Mouse (Mus musculus) forebrain, embryonic 10.5 days (tissue): Measurements from ENCODE around the gene Pidd1. TPM values are rescaled to one million over a fixed set of nuclear protein-coding genes. Genes with fewer than 3 reads are reported as not detected.
A peak's percentile ranks its signal among the peaks of the same experiment; 100 is the strongest.
"Not testable (repeated sequence)": the region's sequence is repeated elsewhere in the genome, so short reads cannot be mapped to it uniquely, and the experiment has no call there.

Source experiments
- DNase-seq: peaks from one replicate; pipeline ENCODE4 v3.0.0-alpha.2; 2017; ENCODE audit warnings: low spot score; ENCODE audit errors: extremely low spot score
- H3K27ac ChIP-seq: fragments of 300-500 bp; sonication (generic); 2 replicates; pipeline ENCODE4 v1.5.1; 2016; ENCODE audit warnings: mild to moderate bottlenecking
- H3K27me3 ChIP-seq: fragments of 300-500 bp; sonication (generic); 2 replicates; pipeline ENCODE4 v1.6.1; 2016; ENCODE audit warnings: mild to moderate bottlenecking; ENCODE audit not compliant: poor library complexity, severe bottlenecking
- H3K36me3 ChIP-seq: fragments of 300-500 bp; sonication (generic); replicated peaks from 2 replicates; pipeline ENCODE4 v1.6.1; 2016; ENCODE audit warnings: mild to moderate bottlenecking, moderate library complexity
- H3K4me1 ChIP-seq: fragments of 300-500 bp; sonication (generic); 2 replicates; pipeline ENCODE4 v1.6.1; 2016
- H3K4me3 ChIP-seq: fragments of 300-500 bp; sonication (generic); 2 replicates; pipeline ENCODE4 v1.5.1; 2016; ENCODE audit warnings: mild to moderate bottlenecking, moderate library complexity
- H3K9me3 ChIP-seq: fragments of 300-500 bp; sonication (generic); 2 replicates; pipeline ENCODE4 v1.6.1; 2016; ENCODE audit warnings: mild to moderate bottlenecking, moderate library complexity
- WGBS: fragments of 180-500 bp; shearing (Covaris S2); methylation state at CpG from one replicate; pipeline ENCODE4 v1.1.7; 2016; 5-methylcytosine and 5-hydroxymethylcytosine counted together
- polyA plus RNA-seq: library from polyadenylated mRNA; unstranded; fragments of >200 nt; fragmentation: Nextera tagmentation; extraction: Ambion mirVana; gene quantifications from 2 replicates; pipeline ENCODE4 v1.2.1, GENCODE M21; 2016

The Pidd1 gene
- polyA plus RNA-seq, 1 experiment from 2014 or later = 26.4 TPM

DNA sequence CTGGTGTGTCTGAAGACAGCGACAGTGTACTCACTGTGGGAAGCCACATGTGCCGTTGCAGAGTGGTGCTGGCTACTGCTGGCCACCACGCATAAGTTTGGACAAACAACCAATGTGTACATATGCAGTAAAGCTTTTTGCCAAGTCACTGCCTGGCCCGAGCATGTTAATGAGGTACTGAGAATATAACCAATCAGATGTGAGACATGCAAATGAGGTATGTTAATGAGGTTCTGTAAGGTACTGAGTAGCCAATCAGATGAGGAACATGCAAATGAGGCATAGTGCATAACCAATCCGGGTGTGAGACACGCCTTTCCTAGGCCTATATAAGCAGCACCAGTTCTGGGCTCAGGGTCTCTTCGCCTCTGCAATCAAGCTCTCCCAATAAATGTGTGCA, 36.2 kb downstream of the Pidd1 start:
- H3K4me1 ChIP-seq = peaks cover 11% of the 10 kb centered on the region
- not testable (repeated sequence) for H3K27me3 ChIP-seq, H3K9me3 ChIP-seq, DNase-seq, H3K4me3 ChIP-seq, H3K27ac ChIP-seq
- 95% methylated on average over 7 of the region's 7 CpGs for WGBS
- peaks cover 59% of the 10 kb centered on the region for H3K36me3 ChIP-seq

DNA sequence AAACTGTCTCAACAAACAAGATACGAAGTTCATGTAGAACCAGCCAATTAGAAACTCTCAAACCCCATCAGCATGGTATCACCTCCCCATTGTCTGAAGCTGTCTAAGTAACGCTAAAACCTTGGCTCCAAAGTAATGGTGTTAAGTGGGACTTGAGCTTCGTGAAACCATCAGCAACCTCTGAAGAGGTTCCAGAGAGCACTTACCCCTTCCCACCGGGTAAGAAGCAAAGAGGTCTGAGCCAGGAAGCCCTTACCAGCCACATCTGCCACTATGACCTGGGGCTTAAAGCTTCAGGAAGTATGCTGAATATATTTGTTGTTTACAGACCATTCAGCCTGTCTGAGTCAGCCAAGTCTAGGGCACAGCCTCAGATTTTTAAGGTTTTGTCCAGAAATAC, 38.4 kb downstream of the Pidd1 start:
- no peaks in the 10 kb centered on the region for H3K9me3 ChIP-seq
- 84% methylated on average over 4 of the region's 4 CpGs for WGBS
- no peak for DNase-seq
- peaks cover 74% of the 10 kb centered on the region for H3K36me3 ChIP-seq
- no peaks in the 10 kb centered on the region for H3K27me3 ChIP-seq
- no peak overlapping the region for H3K27ac ChIP-seq
- H3K4me3 ChIP-seq = no peak overlapping the region
- H3K4me1 ChIP-seq = peaks cover 7% of the 10 kb centered on the region

DNA sequence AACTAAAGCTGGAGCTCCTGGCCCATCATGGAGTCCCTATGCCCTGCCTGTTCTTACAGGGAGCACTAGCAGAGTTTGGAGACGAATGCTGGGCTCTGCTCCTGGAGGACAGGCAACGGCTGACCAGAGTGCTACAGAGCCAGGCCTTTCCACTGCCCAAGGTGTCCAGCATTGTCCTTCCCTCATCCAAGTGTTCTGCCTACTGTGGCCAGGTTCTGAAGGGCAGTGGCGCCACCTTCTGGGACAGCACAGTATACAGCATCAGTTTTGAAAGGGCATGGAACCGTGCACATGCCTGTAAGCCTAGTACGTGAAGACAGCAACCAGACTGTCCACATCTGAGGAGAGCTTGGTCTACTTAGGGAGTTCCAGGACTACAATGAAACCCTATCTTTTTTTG, 40.5 kb downstream of the Pidd1 start:
- Histone ChIP-seq H3K27ac (no peak overlapping the region), H3K36me3 (peaks cover 74% of the 10 kb centered on the region), H3K4me3 (no peak overlapping the region), H3K9me3 (no peaks in the 10 kb centered on the region), H3K4me1 (no peaks in the 10 kb centered on the region), H3K27me3 (no peaks in the 10 kb centered on the region)
- WGBS = 55% methylated on average over 5 of the region's 5 CpGs
- DNase-seq = peak; percentile 53

DNA sequence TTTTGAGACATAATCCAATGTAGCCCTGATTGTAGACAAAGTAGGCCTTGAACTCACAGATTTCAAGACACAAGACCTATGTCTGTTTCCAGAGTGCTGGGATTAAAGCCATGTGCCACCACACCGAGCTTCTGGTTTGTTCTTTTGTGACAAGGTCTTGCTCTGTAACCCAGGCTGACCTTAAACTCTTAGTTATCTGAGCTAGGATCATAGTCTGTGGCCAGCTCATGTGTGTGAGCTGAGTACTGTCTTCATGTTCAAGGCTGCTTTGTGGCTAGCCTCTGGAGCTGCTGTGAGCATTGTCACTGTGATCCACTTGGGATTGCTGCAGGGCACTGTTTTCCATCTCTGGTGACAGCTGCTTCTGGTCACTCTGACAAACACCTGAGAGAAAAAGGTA, 48.5 kb downstream of the Pidd1 start:
- peaks cover 18% of the 10 kb centered on the region for H3K4me1 ChIP-seq
- 73% methylated on average over 1 of the region's 1 CpGs for WGBS
- no peaks in the 10 kb centered on the region for H3K9me3 ChIP-seq
- peaks cover 48% of the 10 kb centered on the region for H3K36me3 ChIP-seq
- DNase-seq = no peak
- H3K4me3 ChIP-seq = no peak overlapping the region
- H3K27me3 ChIP-seq = 0 out of 2 replicates have a peak, but pooled peaks cover 6% of the 10 kb centered on the region
- H3K27ac ChIP-seq = no peak overlapping the region

DNA sequence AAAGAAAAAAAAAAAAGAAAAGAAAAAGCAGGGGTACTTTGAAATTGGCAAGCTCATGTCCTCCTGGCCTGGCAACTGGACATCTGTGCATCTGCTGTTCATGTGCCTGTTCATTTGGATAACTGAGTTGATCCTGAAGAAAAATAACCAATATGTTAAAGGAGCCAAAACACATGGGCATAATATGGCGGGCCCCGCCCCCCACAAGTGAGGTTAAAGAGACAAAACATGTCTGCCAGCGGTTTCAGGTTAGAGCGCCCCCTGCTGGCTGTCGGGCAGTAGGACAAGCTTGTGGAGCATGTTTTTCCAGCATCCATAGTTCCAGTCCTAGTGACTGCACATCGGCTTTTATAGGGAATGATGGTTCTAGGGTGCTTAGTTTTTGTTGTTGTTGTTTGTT, 49.1 kb downstream of the Pidd1 start:
- Histone ChIP-seq H3K27ac (no peak overlapping the region), H3K9me3 (no peaks in the 10 kb centered on the region), H3K36me3 (peaks cover 42% of the 10 kb centered on the region), H3K4me1 (peaks cover 18% of the 10 kb centered on the region), H3K4me3 (no peak overlapping the region), H3K27me3 (0 out of 2 replicates have a peak, but pooled peaks cover 10% of the 10 kb centered on the region)
- peak; percentile 79 for DNase-seq
- 16% methylated on average over 6 of the region's 6 CpGs for WGBS

DNA sequence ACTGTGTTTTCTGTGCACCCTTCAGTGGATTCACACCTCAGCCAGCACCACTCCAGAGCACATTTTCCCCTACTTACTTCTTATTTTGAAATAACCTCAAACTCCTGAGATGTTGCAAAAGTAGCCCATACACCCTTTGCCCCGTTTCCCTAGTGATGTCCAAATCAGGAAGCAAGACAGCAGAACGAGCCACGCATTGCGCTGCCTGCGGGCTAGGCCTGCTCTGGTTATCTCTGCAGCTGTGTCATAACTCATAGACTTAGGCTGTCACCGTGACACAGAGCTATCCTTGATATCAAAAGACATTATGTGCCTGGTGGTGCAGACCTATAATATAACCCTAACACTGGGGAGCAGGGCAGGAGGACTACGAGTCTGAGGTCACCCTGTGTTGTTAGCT, 49.7 kb downstream of the Pidd1 start:
- Histone ChIP-seq H3K4me1 (peaks cover 18% of the 10 kb centered on the region), H3K9me3 (no peaks in the 10 kb centered on the region), H3K27me3 (0 out of 2 replicates have a peak, but pooled peaks cover 16% of the 10 kb centered on the region), H3K36me3 (peaks cover 36% of the 10 kb centered on the region), H3K4me3 (no peak overlapping the region), H3K27ac (no peak overlapping the region)
- WGBS = 92% methylated on average over 7 of the region's 7 CpGs
- DNase-seq = no peak

DNA sequence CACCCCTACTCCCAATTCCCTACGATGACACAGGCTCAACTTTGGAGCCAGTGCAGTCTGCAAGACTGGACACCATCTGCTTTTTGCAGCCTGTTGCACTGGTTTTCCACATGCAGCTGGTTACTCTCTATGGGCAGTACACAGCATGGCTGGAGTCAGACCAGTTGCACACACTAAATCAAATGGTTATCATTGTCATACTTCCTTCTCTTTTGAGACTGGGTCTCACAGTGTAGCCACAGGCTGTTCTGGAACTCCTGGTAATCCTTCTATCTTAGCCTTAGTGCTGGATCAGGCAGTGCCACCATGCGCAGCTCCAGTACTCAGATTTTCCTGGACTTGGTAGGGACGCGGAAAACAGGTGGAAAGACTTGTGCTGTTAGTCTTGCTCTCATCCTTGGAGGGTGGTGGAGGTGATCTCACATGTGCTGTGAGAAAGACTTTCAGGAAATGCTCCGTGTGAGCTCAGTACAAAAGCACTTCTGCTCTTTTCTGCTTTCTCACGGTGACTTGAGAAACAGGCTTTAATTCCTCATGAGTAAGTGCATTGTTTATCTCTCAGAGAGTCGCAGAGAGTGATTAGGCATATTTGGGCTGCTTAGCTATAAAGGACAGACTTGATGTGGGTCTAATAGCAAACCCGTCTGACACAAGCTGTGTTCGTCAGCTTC, 51.1 kb downstream of the Pidd1 start:
- Histone ChIP-seq H3K9me3 (no peaks in the 10 kb centered on the region), H3K36me3 (peaks cover 22% of the 10 kb centered on the region), H3K27ac (peak overlapping the region; percentile 89), H3K4me1 (peaks cover 18% of the 10 kb centered on the region), H3K27me3 (0 out of 2 replicates have a peak, but pooled peaks cover 17% of the 10 kb centered on the region), H3K4me3 (peak overlapping the region; percentile 77)
- 25% methylated on average over 9 of the region's 9 CpGs for WGBS
- no peak for DNase-seq

DNA sequence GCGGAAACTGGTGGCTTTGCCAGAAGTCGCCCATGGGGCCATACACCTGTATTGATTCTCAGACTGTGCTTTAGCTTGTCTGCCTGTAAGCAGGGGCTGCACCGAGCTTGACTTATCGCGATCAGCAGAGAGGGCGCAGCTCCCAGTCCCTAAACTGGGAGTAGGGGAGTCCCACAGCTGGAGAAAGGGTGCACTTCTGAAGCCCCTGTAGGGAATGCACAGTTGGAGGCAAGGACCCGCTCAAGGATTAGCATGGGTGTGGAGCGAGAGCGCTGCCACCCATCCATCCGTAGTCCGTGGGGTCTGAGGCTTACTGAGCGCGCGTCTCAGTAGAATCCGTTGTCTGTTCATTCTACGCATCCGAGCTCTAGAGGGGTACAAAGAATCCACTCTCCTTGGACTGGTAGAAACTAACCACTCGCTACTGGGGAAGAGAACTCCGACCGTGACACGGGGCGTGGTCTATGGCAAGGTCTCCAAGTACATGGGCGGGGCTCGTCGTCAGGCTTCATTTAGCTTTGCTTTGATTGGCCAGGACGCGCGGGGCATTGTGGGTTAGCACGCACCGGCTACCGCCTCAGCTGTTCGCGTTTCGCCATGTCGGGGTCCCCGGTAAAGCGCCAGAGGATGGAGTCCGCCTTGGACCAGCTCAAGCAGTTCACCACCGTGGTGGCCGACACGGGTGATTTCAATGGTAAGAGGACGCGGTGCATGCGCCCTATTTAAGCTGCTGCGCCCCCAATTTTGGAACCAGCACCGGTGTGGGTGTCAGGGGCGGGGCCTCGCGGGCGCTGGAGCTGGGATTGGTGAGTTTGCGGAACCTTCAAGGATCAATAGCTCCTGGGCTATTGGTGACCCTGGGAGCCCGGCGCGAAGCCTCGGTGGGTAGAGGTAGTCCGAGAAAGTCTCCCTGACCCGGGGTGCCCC, 51.9 kb downstream of the Pidd1 start, which contains the start of gene Taldo1:
Taldo1 (plus strand) TSS at position 575 of the 927 bp plus-strand sequence.
- under 1% methylated on average over 57 of the region's 57 CpGs for WGBS
- Histone ChIP-seq H3K27me3 (0 out of 2 replicates have a peak, but pooled peaks cover 17% of the 10 kb centered on the region), H3K27ac (peak within 1 kb of the TSS; percentile 89)

DNA sequence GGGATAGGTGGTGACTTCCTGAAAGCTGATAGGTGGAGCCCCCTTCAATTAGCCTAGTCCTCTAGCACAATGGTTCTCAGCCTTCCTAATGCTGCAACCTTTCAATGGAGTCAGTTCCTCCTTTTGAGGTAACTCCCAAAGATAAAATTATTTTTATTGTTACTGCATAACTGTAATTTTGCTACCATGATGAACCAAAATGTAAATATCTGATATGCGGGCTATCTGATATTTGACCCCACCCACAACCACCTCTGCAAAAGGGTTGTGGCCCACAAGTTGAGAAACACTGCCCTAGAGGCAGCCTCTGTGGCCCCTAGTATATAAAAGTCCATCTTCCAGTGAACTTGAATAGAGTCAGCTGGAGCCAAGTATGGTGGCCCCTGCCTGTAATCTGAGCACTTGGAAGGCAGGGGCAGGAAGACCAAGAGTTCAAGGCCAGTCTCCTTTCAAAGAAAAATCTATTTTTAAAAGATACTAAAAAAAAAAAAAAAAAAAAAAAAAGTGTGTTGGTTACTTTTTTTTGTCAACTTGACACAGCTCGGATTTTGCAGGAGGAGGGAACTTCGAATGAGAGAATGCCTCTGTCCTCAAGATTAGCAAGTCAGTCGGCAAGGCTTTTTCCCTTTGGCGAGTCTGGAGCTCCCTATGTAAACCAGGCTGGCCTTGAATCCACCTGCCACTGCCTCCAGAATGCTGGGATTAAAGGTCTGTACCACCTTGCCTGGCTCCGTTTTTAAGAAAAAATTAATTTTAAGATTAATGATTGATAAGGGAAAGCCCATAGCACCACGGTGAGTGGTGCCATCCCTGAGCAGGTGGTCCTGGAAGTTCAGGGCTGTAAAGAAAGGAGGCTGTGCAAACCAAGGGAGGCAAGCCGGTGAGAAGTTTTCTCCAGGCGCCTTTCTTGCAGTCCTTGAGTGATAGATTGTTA, 53.2 kb downstream of the Pidd1 start:
- Histone ChIP-seq H3K4me3 (0 out of 2 replicates have a peak overlapping the region, but pooled peaks have one; percentile 10), H3K27me3 (0 out of 2 replicates have a peak, but pooled peaks cover 17% of the 10 kb centered on the region), H3K9me3 (no peaks in the 10 kb centered on the region), H3K4me1 (peaks cover 18% of the 10 kb centered on the region), H3K36me3 (peaks cover 2% of the 10 kb centered on the region), H3K27ac (no peak overlapping the region)
- no peak for DNase-seq
- WGBS = 62% methylated on average over 9 of the region's 9 CpGs

More for the DNA sequence above, 51.9 kb downstream of the Pidd1 start, which contains the start of gene Taldo1:
- Histone ChIP-seq H3K36me3 (peaks cover 15% of the 10 kb centered on the region), H3K4me1 (peaks cover 18% of the 10 kb centered on the region), H3K4me3 (peak within 1 kb of the TSS; percentile 77), H3K9me3 (no peaks in the 10 kb centered on the region)
- DNase-seq = peak; percentile 98

DNA sequence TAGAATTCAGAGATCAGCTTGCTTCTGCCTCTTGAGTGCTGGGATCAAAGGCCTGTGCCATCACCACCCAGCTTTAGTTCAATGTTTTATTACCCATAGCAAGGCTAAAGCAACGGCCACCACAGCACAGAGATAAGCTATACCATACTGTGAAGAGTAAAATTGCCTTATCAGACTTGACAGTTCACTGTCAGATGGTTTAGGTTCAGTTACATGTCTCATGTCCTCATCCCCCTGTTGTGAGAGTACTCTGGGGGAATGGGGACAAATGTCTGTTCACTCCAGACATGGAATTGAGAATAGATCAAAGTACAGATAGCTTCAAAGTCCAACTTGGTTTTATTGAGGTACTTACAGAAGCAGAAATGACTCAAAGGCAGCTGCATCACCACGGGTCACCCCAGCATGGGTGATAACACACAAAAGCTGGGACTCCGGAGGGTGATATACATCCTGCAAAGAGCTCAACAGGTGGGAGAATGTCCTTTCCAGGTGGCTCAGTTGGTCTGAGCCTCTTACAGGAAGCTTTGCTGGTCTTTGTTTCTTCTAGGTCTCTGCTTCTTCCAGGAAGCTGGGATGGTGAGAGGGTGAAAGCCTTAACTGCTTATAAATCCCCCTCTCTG, 55.2 kb downstream of the Pidd1 start:
- H3K9me3 ChIP-seq = no peaks in the 10 kb centered on the region
- peaks cover 16% of the 10 kb centered on the region for H3K4me1 ChIP-seq
- H3K27ac ChIP-seq = no peak overlapping the region
- H3K4me3 ChIP-seq = no peak overlapping the region
- 0 out of 2 replicates have a peak, but pooled peaks cover 20% of the 10 kb centered on the region for H3K27me3 ChIP-seq
- H3K36me3 ChIP-seq = no peaks in the 10 kb centered on the region
- WGBS = 76% methylated on average over 3 of the region's 3 CpGs
- no peak for DNase-seq
